Mouse (Mus musculus) T-helper 2 cell (primary cell): ENCODE results near the gene Ctnna3.
"Not testable (repeated sequence)": the region's sequence is repeated elsewhere in the genome, so short reads cannot be mapped to it uniquely, and the experiment has no call there.

Experiments used
- in situ Hi-C: fragments of 300-600 bp; cut with MboI, MseI; formaldehyde crosslinking; loops from one replicate; pipeline ENCODE4 v1.15.1; 2025; ENCODE audit warnings: high pct_unique_total_duplicates

Ctnna3 gene

DNA sequence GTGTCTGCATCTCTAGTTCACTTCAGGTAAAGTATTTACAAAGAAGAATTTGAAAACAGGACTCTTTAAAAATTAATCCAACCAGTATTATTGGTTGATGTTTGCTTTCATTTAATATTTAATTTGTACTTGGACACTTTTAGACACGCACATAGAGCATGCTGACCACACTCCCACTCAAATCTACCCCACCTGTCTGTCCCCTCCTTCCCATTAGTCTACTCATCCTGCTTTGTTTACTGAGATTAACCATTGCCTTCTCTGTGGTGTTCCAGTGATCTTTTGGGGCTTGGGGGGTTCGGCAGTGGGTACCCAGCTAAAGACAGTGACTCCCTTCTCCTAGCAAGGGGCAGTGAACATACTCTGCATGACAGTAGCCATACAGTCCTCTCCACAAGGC, 1446.6 kb downstream of the Ctnna3 start:
- in situ Hi-C loops, result no loop called here

- in situ Hi-C loops, result no loop called here
Measured at GRCm38 (mm10) chr10:64879860-64880259, 1450.0 kb downstream of the Ctnna3 start.

- in situ Hi-C loops, result no loop called here
Measured at GRCm38 (mm10) chr10:64886946-64887345, 1457.0 kb downstream of the Ctnna3 start.

GRCm38 (mm10) chr10:64892458-64892857, 1462.6 kb downstream of the Ctnna3 start:
- in situ Hi-C loops, result no loop called here

DNA sequence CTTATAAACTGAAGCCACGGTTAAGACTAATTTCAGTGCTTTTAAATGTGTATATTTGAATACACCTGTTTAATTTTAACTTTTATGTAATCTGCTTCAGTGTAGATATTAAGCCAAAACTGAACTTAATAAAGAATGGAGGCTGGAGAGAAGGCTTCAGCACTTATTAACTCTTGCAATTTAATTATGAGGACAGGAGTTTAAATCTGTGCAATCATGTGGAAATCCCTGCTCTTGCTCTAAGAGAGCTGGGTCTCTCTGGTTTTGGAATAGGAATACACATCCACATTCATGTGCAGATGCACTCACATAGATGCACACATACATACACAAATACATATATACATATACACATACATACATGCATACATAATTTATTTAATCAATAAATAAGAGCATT, 1468.8 kb downstream of the Ctnna3 start:
- in situ Hi-C loops, result no loop called here

- in situ Hi-C loops, result no loop called here
Measured at GRCm38 (mm10) chr10:64901726-64902125, 1471.8 kb downstream of the Ctnna3 start.

DNA sequence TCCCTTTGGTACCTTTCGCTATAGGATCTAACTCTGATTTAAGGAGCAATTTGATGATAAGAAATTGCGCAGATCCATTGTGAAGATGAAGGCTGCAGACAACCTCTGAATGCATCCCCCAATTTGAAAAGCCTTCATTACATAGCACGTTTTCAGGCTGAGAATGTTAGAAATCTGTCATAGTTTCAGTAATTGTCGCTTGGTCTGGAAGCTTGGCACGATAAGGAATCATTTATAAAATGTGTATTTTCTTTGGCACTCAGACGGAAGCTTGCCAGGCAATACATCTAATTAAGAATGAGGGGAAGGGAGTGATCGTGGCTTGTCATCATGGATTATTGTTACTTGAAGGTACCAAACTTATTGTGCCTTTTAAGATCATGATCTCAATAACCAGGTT, 1511.1 kb downstream of the Ctnna3 start:
- in situ Hi-C loops, result no loop called here

GRCm38 (mm10) chr10:64958391-64958790, 1528.5 kb downstream of the Ctnna3 start:
- in situ Hi-C loops, result no loop called here

DNA sequence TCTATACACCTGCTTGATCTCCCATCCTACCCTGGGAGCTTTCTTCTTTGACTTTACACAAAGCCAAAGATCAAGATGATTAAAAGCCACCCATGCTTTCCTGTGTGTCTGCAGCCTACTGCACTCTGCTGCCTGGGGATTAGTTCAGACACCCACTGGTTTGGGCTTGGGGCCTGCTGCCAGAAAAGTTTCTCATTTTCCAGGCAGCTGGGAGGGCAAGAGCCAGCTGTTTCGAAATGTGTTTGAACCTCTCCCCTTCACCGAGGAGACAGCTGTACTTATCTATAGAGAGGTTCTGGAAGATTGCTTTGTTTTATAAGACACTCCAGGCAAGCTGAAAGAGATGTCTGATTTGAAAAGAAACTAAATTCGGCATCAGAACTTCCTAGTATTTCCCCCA, 1563.0 kb downstream of the Ctnna3 start:
- in situ Hi-C loops, result no loop called here

- in situ Hi-C loops, result no loop called here
Measured at GRCm38 (mm10) chr10:65013525-65013924, 1583.6 kb downstream of the Ctnna3 start.

DNA sequence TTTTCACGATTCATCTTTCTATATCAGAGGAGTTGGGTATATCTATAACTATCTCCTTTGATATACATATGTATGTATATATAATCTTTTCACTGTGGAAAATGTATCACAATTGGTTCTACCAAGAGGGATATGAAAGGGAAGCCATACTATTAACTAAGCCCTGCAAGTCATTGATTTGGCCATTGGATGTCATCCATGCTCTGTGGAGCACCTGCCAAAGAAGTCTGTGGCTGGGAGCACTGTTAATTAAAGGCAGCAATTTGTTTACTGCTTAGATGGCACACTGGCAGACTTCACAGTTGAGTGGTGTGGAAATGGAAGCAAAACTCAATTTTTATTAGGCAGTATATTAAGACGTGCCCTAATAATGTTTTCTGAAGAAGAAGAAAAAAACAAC, 1592.8 kb downstream of the Ctnna3 start:
- in situ Hi-C loops, result no loop called here

- in situ Hi-C loops, result not testable (repeated sequence)
Measured at GRCm38 (mm10) chr10:65033516-65033915, 1603.6 kb downstream of the Ctnna3 start.
